Mouse (Mus musculus): ENCODE measurements around the gene Stx1a. TPM values are rescaled to one million over a fixed set of nuclear protein-coding genes. Genes with fewer than 3 reads are reported as not detected.

The Stx1a gene
- polyA plus RNA-seq, 1 experiment = 4.4 TPM

DNA sequence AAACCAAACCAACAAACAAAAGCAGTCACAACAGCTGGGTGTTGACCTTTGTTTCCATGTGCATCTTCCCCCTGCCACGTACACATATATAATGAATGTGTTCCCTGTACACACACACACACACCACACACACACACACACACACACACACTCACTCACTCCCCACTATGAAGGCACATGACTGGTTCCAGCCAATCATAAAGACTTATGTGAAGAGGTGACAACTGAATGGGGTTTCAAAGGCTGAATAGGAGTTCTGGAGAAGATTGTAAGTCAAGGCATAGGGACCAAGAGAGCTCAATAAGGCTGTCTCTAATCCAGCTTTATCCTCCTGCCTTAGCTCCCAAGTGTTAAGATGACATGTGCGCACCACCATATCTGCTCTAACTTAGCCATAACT lies 56.3 kb downstream of the Stx1a start:
- Histone ChIP-seq H3K4me3 (no peak overlapping the region), H3K4me2 (ENCODE audit: low read depth) (no peak overlapping the region), H3K36me3 (ENCODE audit: control insufficient read depth, insufficient read depth) (no peaks in the 10 kb centered on the region), H3K27me3 (ENCODE audit: control insufficient read depth, insufficient read depth, insufficient read length) (peaks cover 26% of the 10 kb centered on the region), H3K79me2 (ENCODE audit: control insufficient read depth, insufficient read depth) (no peaks in the 10 kb centered on the region), H3ac (ENCODE audit: control insufficient read depth, insufficient read length) (no peak overlapping the region)
- TF ChIP-seq E2F4 (IDR thresholded peaks at IDR 0.05; ENCODE audit: insufficient read depth) = no peak
- TF ChIP-seq USF1 (IDR thresholded peaks at IDR 0.05; ENCODE audit: low read depth) = no peak
- TF ChIP-seq SRF (IDR thresholded peaks at IDR 0.05; ENCODE audit: control insufficient read depth, insufficient read length, low read depth) = no peak
- no peak for TF ChIP-seq CEBPB (IDR thresholded peaks at IDR 0.05; ENCODE audit: insufficient read depth, poor library complexity, severe bottlenecking)
- no peak for TF ChIP-seq MAX (IDR thresholded peaks at IDR 0.05; ENCODE audit: low read depth)
- TF ChIP-seq REST (IDR thresholded peaks at IDR 0.05; ENCODE audit: insufficient read depth, insufficient read length) = no peak
- TF ChIP-seq MYOD1 (IDR thresholded peaks at IDR 0.05; ENCODE audit: control insufficient read depth in 1 of 3, insufficient read length in 2 of 3, low read depth in 2 of 3) = no peak
- TF ChIP-seq TCF12 (IDR thresholded peaks at IDR 0.05; ENCODE audit: insufficient read depth, poor library complexity, severe bottlenecking) = no peak
- no peak for TF ChIP-seq TCF3 (IDR thresholded peaks at IDR 0.05; ENCODE audit: insufficient read length, low read depth)
- no peak for TF ChIP-seq POLR2A (IDR thresholded peaks at IDR 0.05; ENCODE audit: insufficient read length, low read depth)
- TF ChIP-seq POLR2AphosphoS2 (IDR thresholded peaks at IDR 0.05; ENCODE audit: insufficient read length, low read depth) = no peak
- no peak for TF ChIP-seq MYOG (IDR thresholded peaks at IDR 0.05; ENCODE audit: control insufficient read depth in 1 of 3, insufficient read depth in 1 of 3, insufficient read length in 2 of 3, low read depth in 2 of 3)

DNA sequence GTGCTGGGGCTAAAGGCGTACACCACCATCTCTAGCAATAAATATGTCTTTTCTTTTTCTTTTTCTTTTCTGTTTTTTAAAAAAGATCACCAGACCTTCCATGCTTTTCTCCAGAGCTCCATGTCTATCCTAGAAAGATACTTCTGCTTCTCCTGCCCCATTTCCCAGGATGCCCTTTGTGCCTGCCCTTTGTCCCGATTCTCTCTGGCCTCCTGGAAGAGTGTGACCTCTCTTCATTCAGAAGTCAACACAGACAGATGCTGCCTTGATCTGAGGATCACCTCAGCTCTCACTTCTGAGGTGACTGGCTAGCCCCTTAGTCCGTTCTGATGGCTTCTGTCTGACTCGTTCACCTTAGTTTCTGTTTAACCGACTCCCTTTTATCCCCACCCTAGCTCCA lies 57.3 kb downstream of the Stx1a start:
- Histone ChIP-seq H3K27me3 (ENCODE audit: control insufficient read depth, insufficient read depth, insufficient read length) (peaks cover 29% of the 10 kb centered on the region), H3K4me3 (no peak overlapping the region), H3K36me3 (ENCODE audit: control insufficient read depth, insufficient read depth) (no peaks in the 10 kb centered on the region), H3K4me2 (ENCODE audit: low read depth) (no peak overlapping the region), H3K79me2 (ENCODE audit: control insufficient read depth, insufficient read depth) (no peaks in the 10 kb centered on the region), H3ac (ENCODE audit: control insufficient read depth, insufficient read length) (no peak overlapping the region)
- TF ChIP-seq REST (IDR thresholded peaks at IDR 0.05; ENCODE audit: insufficient read depth, insufficient read length) (no peak), E2F4 (IDR thresholded peaks at IDR 0.05; ENCODE audit: insufficient read depth) (no peak), CEBPB (IDR thresholded peaks at IDR 0.05; ENCODE audit: insufficient read depth, poor library complexity, severe bottlenecking) (no peak), MYOG (IDR thresholded peaks at IDR 0.05; ENCODE audit: control insufficient read depth in 1 of 3, insufficient read depth in 1 of 3, insufficient read length in 2 of 3, low read depth in 2 of 3) (no peak), POLR2AphosphoS2 (IDR thresholded peaks at IDR 0.05; ENCODE audit: insufficient read length, low read depth) (no peak), POLR2A (IDR thresholded peaks at IDR 0.05; ENCODE audit: insufficient read length, low read depth) (no peak), USF1 (IDR thresholded peaks at IDR 0.05; ENCODE audit: low read depth) (no peak), TCF12 (IDR thresholded peaks at IDR 0.05; ENCODE audit: insufficient read depth, poor library complexity, severe bottlenecking) (no peak)

GRCm38 (mm10) chr5:135086871-135087270 lies 63.6 kb downstream of the Stx1a start:
- H3K36me3 ChIP-seq (ENCODE audit: control insufficient read depth, insufficient read depth) = no peaks in the 10 kb centered on the region
- H3ac ChIP-seq (ENCODE audit: control insufficient read depth, insufficient read length) = no peak overlapping the region
- peaks cover 72% of the 10 kb centered on the region for H3K27me3 ChIP-seq (ENCODE audit: control insufficient read depth, insufficient read depth, insufficient read length)

DNA sequence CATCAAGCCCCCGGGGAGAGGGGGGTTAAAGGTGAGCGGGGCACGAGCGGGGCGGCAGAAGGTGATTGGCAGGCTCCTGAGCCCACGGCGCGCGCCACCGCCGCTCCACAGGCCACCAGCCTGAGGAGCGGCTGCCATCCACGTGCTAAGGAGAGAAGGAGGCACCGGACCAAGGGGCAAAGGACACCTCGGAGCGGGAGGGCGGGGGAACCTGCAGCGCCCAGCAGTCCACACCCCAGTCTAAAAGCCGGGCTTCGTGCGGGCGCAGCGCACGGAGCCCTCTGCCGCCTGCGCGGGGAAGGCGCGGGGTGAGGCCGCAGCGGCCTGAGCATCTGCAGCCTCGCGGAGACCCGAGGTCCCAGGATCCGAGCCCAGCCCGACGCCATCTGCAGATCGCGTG lies 66.4 kb downstream of the Stx1a start, which contains the start of gene Mlxipl:
Gene Mlxipl, plus strand, starts transcription at position 238 of the 400 bp plus-strand sequence.
- peaks cover 79% of the 10 kb centered on the region for H3K27me3 ChIP-seq (ENCODE audit: control insufficient read depth, insufficient read depth, insufficient read length)
- no peaks in the 10 kb centered on the region for H3K79me2 ChIP-seq (ENCODE audit: control insufficient read depth, insufficient read depth)
- no peaks in the 10 kb centered on the region for H3K36me3 ChIP-seq (ENCODE audit: control insufficient read depth, insufficient read depth)
- H3K4me3 ChIP-seq = no peak within 1 kb of the TSS
- TF ChIP-seq USF1 (IDR thresholded peaks at IDR 0.05; ENCODE audit: low read depth) = no peak
- no peak for TF ChIP-seq E2F4 (IDR thresholded peaks at IDR 0.05; ENCODE audit: insufficient read depth)
- TF ChIP-seq MAX (IDR thresholded peaks at IDR 0.05; ENCODE audit: low read depth) = no peak
- no peak for TF ChIP-seq SRF (IDR thresholded peaks at IDR 0.05; ENCODE audit: control insufficient read depth, insufficient read length, low read depth)
- TF ChIP-seq POLR2A (IDR thresholded peaks at IDR 0.05; ENCODE audit: insufficient read length, low read depth) = no peak
- no peak for TF ChIP-seq CEBPB (IDR thresholded peaks at IDR 0.05; ENCODE audit: insufficient read depth, poor library complexity, severe bottlenecking)
- no peak for TF ChIP-seq MYOG (IDR thresholded peaks at IDR 0.05; ENCODE audit: control insufficient read depth in 1 of 3, insufficient read depth in 1 of 3, insufficient read length in 2 of 3, low read depth in 2 of 3)
- no peak for TF ChIP-seq TCF12 (IDR thresholded peaks at IDR 0.05; ENCODE audit: insufficient read depth, poor library complexity, severe bottlenecking)
- no peak for TF ChIP-seq POLR2AphosphoS2 (IDR thresholded peaks at IDR 0.05; ENCODE audit: insufficient read length, low read depth)
- no peak for TF ChIP-seq TCF3 (IDR thresholded peaks at IDR 0.05; ENCODE audit: insufficient read length, low read depth)
- no peak for TF ChIP-seq REST (IDR thresholded peaks at IDR 0.05; ENCODE audit: insufficient read depth, insufficient read length)
- no peak for TF ChIP-seq MYOD1 (IDR thresholded peaks at IDR 0.05; ENCODE audit: control insufficient read depth in 1 of 3, insufficient read length in 2 of 3, low read depth in 2 of 3)
- no peak within 1 kb of the TSS for H3K4me2 ChIP-seq (ENCODE audit: low read depth)
- H3ac ChIP-seq (ENCODE audit: control insufficient read depth, insufficient read length) = no peak within 1 kb of the TSS

More at GRCm38 (mm10) chr5:135086871-135087270, 63.6 kb downstream of the Stx1a start:
- Histone ChIP-seq H3K4me2 (ENCODE audit: low read depth) (no peak overlapping the region), H3K4me3 (no peak overlapping the region), H3K79me2 (ENCODE audit: control insufficient read depth, insufficient read depth) (no peaks in the 10 kb centered on the region)
- no peak for TF ChIP-seq USF1 (IDR thresholded peaks at IDR 0.05; ENCODE audit: low read depth)
- TF ChIP-seq CEBPB (IDR thresholded peaks at IDR 0.05; ENCODE audit: insufficient read depth, poor library complexity, severe bottlenecking) = no peak
- no peak for TF ChIP-seq MYOD1 (IDR thresholded peaks at IDR 0.05; ENCODE audit: control insufficient read depth in 1 of 3, insufficient read length in 2 of 3, low read depth in 2 of 3)
- TF ChIP-seq MAX (IDR thresholded peaks at IDR 0.05; ENCODE audit: low read depth) = no peak
- no peak for TF ChIP-seq POLR2AphosphoS2 (IDR thresholded peaks at IDR 0.05; ENCODE audit: insufficient read length, low read depth)
- no peak for TF ChIP-seq MYOG (IDR thresholded peaks at IDR 0.05; ENCODE audit: control insufficient read depth in 1 of 3, insufficient read depth in 1 of 3, insufficient read length in 2 of 3, low read depth in 2 of 3)
- TF ChIP-seq SRF (IDR thresholded peaks at IDR 0.05; ENCODE audit: control insufficient read depth, insufficient read length, low read depth) = no peak
- no peak for TF ChIP-seq TCF12 (IDR thresholded peaks at IDR 0.05; ENCODE audit: insufficient read depth, poor library complexity, severe bottlenecking)
- TF ChIP-seq REST (IDR thresholded peaks at IDR 0.05; ENCODE audit: insufficient read depth, insufficient read length) = no peak
- TF ChIP-seq E2F4 (IDR thresholded peaks at IDR 0.05; ENCODE audit: insufficient read depth) = no peak
- TF ChIP-seq TCF3 (IDR thresholded peaks at IDR 0.05; ENCODE audit: insufficient read length, low read depth) = no peak
- TF ChIP-seq POLR2A (IDR thresholded peaks at IDR 0.05; ENCODE audit: insufficient read length, low read depth) = no peak

Other genes starting within 250 kb of the Stx1a start
- gene Tmem270, start 116.7 kb upstream of the Stx1a start, polyA plus RNA-seq (2012; fragmentation: generic; extraction: Trizol) = not detected
- gene Cldn13, start 108.0 kb upstream of the Stx1a start, polyA plus RNA-seq (2012; fragmentation: generic; extraction: Trizol) = not detected
- gene Mettl27, start 91.1 kb upstream of the Stx1a start, polyA plus RNA-seq (2012; fragmentation: generic; extraction: Trizol) = 9.1 TPM
- gene Cldn4, start 76.5 kb upstream of the Stx1a start, polyA plus RNA-seq (2012; fragmentation: generic; extraction: Trizol) = not detected
- gene Cldn3, start 37.3 kb upstream of the Stx1a start, polyA plus RNA-seq (2012; fragmentation: generic; extraction: Trizol) = not detected
- gene Abhd11, start 14.3 kb upstream of the Stx1a start, polyA plus RNA-seq (2012; fragmentation: generic; extraction: Trizol) = 33.0 TPM
- gene Dnajc30, start 40.7 kb downstream of the Stx1a start, polyA plus RNA-seq (2012; fragmentation: generic; extraction: Trizol) = 31.6 TPM
- 51.8 TPM for gene Bud23, start 41.5 kb downstream of the Stx1a start, polyA plus RNA-seq (2012; fragmentation: generic; extraction: Trizol)
- gene Vps37d, start 54.8 kb downstream of the Stx1a start, polyA plus RNA-seq (2012; fragmentation: generic; extraction: Trizol) = 3.3 TPM
- not detected for gene Mlxipl, start 66.4 kb downstream of the Stx1a start, polyA plus RNA-seq (2012; fragmentation: generic; extraction: Trizol)
- 17.1 TPM for gene Tbl2, start 126.2 kb downstream of the Stx1a start, polyA plus RNA-seq (2012; fragmentation: generic; extraction: Trizol)
- 37.3 TPM for gene Bcl7b, start 144.8 kb downstream of the Stx1a start, polyA plus RNA-seq (2012; fragmentation: generic; extraction: Trizol)
- gene Baz1b, start 163.8 kb downstream of the Stx1a start, polyA plus RNA-seq (2012; fragmentation: generic; extraction: Trizol) = 22.1 TPM
- 6.5 TPM for gene Fzd9, start 227.7 kb downstream of the Stx1a start, polyA plus RNA-seq (2012; fragmentation: generic; extraction: Trizol)